Mouse (Mus musculus) monocyte, adult 59 days (primary cell): Measurements from ENCODE around the gene Olfr1320. TPM values are rescaled to one million over a fixed set of nuclear protein-coding genes. Genes with fewer than 3 reads are reported as not detected.

Experiments used
- total RNA-seq, 2 experiments: library from RNA; stranded (reverse); gene quantifications; one replicate each; pipeline ENCODE4 v1.2.4; 2023

The Olfr1320 gene
- not detected for total RNA-seq

DNA sequence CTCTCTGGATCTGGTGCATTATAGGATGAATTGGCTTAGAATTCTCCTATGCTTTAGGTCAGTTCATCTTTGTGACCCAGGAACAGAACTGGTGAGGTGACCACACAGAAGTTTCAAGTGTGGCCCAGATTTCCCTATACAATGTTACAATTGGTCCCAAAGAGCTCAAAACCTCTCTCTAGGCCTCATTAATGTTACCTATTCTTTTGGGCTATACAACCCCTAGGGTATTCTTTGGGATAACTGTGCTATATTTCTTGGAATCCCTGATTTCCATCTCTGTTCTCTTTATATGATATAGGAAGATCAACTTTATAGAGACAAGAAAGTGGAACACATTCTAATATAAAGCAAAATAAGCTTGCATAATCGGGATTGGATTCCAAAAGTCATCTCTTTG lies at the start of gene Olfr1320:
Gene Olfr1320 (plus strand): TSS at position 301 of the 400 bp plus-strand sequence.

Other genes starting within 250 kb of the Olfr1320 start
- gene Arhgap36, start 208.4 kb upstream of the Olfr1320 start, total RNA-seq: not detected
- not detected for gene Olfr1321, start 62.7 kb downstream of the Olfr1320 start, total RNA-seq
- not detected for gene Igsf1, start 125.4 kb downstream of the Olfr1320 start, total RNA-seq
- gene Olfr1322, start 219.2 kb downstream of the Olfr1320 start, total RNA-seq: not detected